Mouse (Mus musculus) hindbrain, embryonic 10.5 days (tissue): ENCODE data around the gene Tnfaip8l2. TPM values are rescaled to one million over a fixed set of nuclear protein-coding genes. Genes with fewer than 3 reads are reported as not detected.

Experiments
- DNase-seq: peaks from one replicate; pipeline ENCODE4 v3.0.0-alpha.2; 2017; ENCODE audit warnings: low spot score
- H3K27ac ChIP-seq: fragments of 300-500 bp; sonication (generic); 2 replicates; pipeline ENCODE4 v1.5.1; 2016; ENCODE audit warnings: mild to moderate bottlenecking, moderate library complexity
- H3K27me3 ChIP-seq: fragments of 300-500 bp; sonication (generic); 2 replicates; pipeline ENCODE4 v1.6.1; 2016; ENCODE audit warnings: mild to moderate bottlenecking; ENCODE audit not compliant: poor library complexity, insufficient read depth, severe bottlenecking
- H3K36me3 ChIP-seq: fragments of 300-500 bp; sonication (generic); 2 replicates; pipeline ENCODE4 v1.6.1; 2016; ENCODE audit warnings: mild to moderate bottlenecking, moderate library complexity
- H3K4me1 ChIP-seq: fragments of 300-500 bp; sonication (generic); replicated peaks from 2 replicates; pipeline ENCODE4 v1.6.1; 2016; ENCODE audit warnings: mild to moderate bottlenecking
- H3K4me3 ChIP-seq: fragments of 300-500 bp; sonication (generic); 2 replicates; pipeline ENCODE4 v1.5.1; 2016; ENCODE audit warnings: mild to moderate bottlenecking, moderate library complexity
- H3K9me3 ChIP-seq: fragments of 300-500 bp; sonication (generic); 2 replicates; pipeline ENCODE4 v1.6.1; 2016; ENCODE audit warnings: mild to moderate bottlenecking, moderate library complexity
- WGBS: fragments of 180-500 bp; shearing (Covaris S2); methylation state at CpG from one replicate; pipeline ENCODE4 v1.1.7; 2016; 5-methylcytosine and 5-hydroxymethylcytosine counted together
- polyA plus RNA-seq: library from polyadenylated mRNA; unstranded; fragments of >200 nt; fragmentation: Nextera tagmentation; extraction: Ambion mirVana; gene quantifications from 2 replicates; pipeline ENCODE4 v1.2.1, GENCODE M21; 2016

Gene Tnfaip8l2
- polyA plus RNA-seq, 1 experiment from 2014 or later = 2.9 TPM

DNA sequence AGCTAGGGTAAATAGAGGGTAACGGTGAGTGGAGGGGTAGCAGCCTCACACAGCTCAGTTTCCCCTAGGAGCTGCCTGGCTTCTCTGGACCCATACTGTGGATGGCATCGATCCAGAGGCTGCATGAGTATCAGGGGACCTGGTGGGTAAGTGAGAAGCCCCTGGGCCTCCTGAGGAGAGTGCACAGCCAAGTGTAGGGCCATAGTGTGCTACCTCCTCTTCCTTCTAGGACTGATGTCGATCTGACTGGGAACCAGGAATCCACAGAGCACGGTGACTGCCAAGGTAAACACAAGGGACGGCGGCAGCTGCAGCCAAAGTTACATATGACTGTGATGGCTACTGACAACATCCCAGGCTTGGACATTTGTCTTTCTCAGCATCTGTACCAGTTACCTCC lies 28.9 kb upstream of the Tnfaip8l2 start:
- peaks cover 72% of the 10 kb centered on the region for H3K27me3 ChIP-seq
- 86% methylated on average over 6 of the region's 6 CpGs for WGBS
- no peak overlapping the region for H3K27ac ChIP-seq
- no peaks in the 10 kb centered on the region for H3K9me3 ChIP-seq
- DNase-seq = no peak
- peaks cover 21% of the 10 kb centered on the region for H3K4me1 ChIP-seq
- H3K36me3 ChIP-seq = peaks cover 76% of the 10 kb centered on the region
- H3K4me3 ChIP-seq = no peak overlapping the region

DNA sequence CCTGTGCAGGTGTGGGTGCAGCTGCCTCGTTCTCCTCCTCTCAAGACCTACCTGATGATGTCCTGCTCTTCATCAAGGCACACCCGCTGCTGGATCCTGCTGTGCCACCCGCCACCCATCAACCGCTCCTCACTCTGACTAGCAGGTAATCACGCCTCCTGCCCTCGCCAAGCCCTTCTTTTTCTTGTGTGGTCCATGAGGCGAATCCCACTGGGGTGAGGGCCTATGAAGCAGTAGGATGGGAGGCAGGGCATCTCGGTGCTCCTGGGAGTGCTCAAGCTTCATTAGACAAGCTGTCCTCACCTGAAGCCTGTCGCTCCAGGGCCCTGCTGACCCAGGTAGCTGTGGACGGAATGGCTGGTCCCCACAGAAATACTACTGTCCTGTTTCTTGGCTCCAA lies 27.8 kb upstream of the Tnfaip8l2 start:
- no peak for DNase-seq
- H3K4me1 ChIP-seq = peaks cover 21% of the 10 kb centered on the region
- peaks cover 87% of the 10 kb centered on the region for H3K36me3 ChIP-seq
- H3K27ac ChIP-seq = no peak overlapping the region
- H3K27me3 ChIP-seq = peaks cover 66% of the 10 kb centered on the region
- H3K4me3 ChIP-seq = no peak overlapping the region
- no peaks in the 10 kb centered on the region for H3K9me3 ChIP-seq
- 85% methylated on average over 10 of the region's 10 CpGs for WGBS

DNA sequence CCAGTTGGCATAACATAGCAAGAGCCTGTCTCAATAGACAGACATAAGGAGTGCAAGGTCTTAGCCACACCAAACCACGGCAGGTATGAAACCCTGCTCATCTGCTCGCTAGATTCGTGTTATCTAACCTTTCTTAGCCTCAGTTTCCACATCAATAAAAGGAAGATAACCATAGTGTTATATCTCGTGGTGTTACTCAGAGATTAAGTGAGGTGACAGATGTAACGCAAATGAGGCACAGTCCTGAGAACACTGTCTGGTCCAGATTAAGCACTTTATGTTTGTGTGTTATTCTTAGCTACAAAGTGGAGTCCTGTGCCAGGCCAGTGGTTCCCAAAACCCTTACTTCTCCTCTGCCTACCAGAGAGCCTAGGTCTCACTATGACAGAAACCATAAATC lies 22.7 kb upstream of the Tnfaip8l2 start:
- H3K36me3 ChIP-seq = peaks cover 66% of the 10 kb centered on the region

DNA sequence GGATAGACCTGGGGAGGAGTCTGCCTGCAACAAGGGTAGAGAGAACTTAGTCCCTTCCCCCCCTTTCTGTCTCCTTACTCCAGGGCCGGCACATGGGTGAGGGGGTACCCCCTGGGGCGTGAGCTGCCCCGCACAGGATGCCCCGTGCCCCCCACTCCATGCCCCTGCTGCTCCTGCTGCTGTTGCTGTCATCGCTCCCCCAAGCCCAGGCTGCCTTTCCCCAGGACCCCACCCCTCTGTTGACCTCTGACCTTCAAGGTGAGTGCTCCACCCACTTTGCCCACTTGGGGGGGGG lies 22.0 kb upstream of the Tnfaip8l2 start:
- WGBS = 74% methylated on average over 5 of the region's 5 CpGs
- Histone ChIP-seq H3K27ac (peak overlapping the region; percentile 60; the same call in 1 of the 2 replicates), H3K4me3 (peak overlapping the region; percentile 13; the same call in 1 of the 2 replicates), H3K9me3 (no peaks in the 10 kb centered on the region), H3K4me1 (peaks cover 44% of the 10 kb centered on the region), H3K27me3 (peaks cover 41% of the 10 kb centered on the region), H3K36me3 (peaks cover 59% of the 10 kb centered on the region)
- no peak for DNase-seq

More for the DNA sequence above, 22.7 kb upstream of the Tnfaip8l2 start:
- Histone ChIP-seq H3K9me3 (no peaks in the 10 kb centered on the region), H3K27ac (no peak overlapping the region), H3K4me3 (no peak overlapping the region), H3K4me1 (peaks cover 38% of the 10 kb centered on the region), H3K27me3 (peaks cover 42% of the 10 kb centered on the region)
- no peak for DNase-seq
- 86% methylated on average over 5 of the region's 5 CpGs for WGBS

DNA sequence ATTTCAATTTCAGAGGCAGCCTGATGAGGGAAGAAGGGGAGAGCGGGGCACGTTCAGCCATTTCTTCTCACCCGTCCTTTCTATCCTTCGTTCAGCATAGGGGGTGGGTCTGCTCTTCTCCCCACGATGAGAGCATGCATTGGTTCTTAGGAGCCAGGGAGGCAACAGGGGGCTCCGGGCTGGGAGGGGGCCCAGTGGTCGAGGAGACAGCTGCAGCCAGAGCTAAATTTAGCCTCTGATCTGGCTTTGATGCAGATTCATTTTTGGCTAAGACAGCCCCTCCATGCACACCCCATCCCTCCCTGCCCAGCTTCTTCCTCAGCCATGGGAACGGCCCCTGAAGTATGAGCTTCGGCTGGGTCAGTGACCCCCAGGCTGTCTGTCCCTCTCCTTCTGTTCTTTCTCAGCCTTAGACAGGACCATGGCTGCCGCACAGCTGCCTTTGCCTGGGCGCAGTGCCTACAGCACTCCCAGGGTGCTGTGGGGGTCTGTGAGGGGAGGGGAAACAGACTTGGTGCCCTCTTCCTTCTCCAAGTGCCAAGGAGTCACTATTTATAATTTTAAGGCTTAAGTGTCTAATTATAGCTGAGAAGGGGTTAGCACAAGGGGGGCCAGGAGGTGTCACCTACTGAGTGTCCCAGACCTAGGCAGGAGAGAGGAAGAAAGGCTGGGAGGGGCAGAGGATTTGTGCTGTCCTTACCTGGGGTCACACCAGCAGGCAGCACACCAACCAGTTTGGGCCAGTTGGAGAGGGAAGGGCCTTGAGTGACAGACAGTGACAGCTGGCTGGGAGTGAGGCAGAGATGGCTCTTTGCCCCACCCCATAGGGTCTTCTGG lies 21.5 kb upstream of the Tnfaip8l2 start:
- peaks cover 42% of the 10 kb centered on the region for H3K27me3 ChIP-seq
- peaks cover 44% of the 10 kb centered on the region for H3K4me1 ChIP-seq
- peaks cover 54% of the 10 kb centered on the region for H3K36me3 ChIP-seq
- peak overlapping the region; percentile 60 for H3K27ac ChIP-seq
- 58% methylated on average over 11 of the region's 11 CpGs for WGBS
- DNase-seq = no peak
- no peaks in the 10 kb centered on the region for H3K9me3 ChIP-seq
- H3K4me3 ChIP-seq = peak overlapping the region; percentile 85

DNA sequence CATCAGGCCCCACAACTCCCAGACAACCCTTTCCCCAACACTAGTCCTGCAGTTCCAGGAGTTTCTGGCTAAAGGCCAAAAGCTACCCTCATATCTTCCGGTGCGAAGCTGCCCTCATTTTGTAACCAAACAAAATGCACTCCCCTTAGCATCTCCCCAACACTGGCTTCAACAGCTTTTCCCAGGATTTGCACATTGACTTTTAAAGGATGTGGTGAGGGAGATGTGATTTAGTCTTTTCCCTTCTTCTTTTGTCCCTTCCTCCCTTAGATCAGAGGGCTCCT lies 20.1 kb upstream of the Tnfaip8l2 start:
- peaks cover 44% of the 10 kb centered on the region for H3K4me1 ChIP-seq
- H3K9me3 ChIP-seq = no peaks in the 10 kb centered on the region
- 53% methylated on average over 2 of the region's 2 CpGs for WGBS
- peaks cover 42% of the 10 kb centered on the region for H3K27me3 ChIP-seq
- no peak for DNase-seq
- H3K4me3 ChIP-seq = peak overlapping the region; percentile 85
- peak overlapping the region; percentile 91 for H3K27ac ChIP-seq
- H3K36me3 ChIP-seq = peaks cover 40% of the 10 kb centered on the region

DNA sequence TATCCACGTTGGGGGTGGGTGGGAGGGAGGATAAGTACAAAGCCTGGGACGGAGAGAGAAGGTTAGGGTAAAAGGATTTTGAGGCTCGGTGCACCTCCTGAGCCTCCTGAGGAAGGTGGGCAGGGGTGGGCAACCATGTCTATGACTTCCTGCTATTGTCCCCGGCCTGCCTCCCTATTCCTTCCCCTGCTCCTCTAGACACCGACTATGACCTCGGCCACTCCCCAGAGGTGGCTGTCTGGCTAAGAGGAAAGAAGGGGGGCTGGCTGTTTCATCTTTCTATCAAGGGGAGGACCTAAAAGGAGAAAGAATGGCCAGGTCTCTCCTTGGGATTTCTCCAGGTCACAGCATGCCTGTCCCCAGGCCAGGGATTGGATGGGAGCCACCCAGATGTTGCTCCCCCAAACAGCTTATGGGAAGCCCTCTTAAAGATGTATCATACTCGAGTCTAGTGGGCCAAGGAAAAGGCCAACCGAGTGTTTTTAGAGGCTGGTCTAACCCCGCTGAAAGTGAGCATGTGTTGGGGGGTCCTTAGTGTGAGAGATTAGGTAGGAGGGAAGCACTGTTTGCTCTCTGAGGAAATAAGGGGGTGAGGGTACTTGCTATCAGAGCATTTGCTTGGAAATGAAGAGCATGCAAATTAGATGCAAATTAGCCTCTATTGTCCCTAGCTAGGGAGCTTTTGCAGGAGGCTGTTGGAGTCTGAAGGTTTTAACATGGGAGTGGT lies 19.6 kb upstream of the Tnfaip8l2 start:
- Histone ChIP-seq H3K4me3 (peak overlapping the region; percentile 85), H3K27me3 (peaks cover 42% of the 10 kb centered on the region), H3K36me3 (peaks cover 35% of the 10 kb centered on the region), H3K4me1 (peaks cover 44% of the 10 kb centered on the region), H3K9me3 (no peaks in the 10 kb centered on the region), H3K27ac (peak overlapping the region; percentile 91)
- peak; percentile 16 for DNase-seq
- 4% methylated on average over 9 of the region's 9 CpGs for WGBS

DNA sequence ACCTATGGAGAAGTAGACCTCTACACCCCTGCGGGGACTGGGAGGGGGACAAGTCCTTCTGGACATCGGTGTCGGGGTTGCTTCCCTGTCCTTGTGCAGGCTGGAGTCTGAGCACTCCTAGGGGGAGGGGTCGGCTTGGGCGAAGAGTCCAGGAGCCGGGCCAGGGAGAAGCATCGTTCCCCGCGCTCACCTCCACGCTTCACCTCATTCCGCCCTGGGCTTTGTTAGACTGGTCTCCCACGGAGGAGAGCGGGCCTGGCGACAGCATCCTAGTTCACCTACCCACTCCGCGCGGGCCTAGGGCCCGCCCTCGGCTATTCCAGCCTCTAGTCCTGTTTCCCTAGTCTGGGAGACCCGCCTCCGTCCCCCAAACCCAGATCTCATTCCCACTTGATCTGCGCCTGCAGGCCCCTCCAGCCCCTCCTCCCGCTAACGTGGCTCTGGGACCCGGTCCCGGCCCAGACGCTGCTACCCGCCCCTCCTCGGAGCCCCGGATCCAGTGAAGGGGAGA lies 18.9 kb upstream of the Tnfaip8l2 start:
- peak; percentile 49 for DNase-seq
- Histone ChIP-seq H3K4me3 (peak overlapping the region; percentile 85), H3K9me3 (no peaks in the 10 kb centered on the region), H3K4me1 (peaks cover 44% of the 10 kb centered on the region), H3K36me3 (peaks cover 28% of the 10 kb centered on the region), H3K27ac (peak overlapping the region; percentile 91), H3K27me3 (peaks cover 42% of the 10 kb centered on the region)
- WGBS = 1% methylated on average over 30 of the region's 30 CpGs

DNA sequence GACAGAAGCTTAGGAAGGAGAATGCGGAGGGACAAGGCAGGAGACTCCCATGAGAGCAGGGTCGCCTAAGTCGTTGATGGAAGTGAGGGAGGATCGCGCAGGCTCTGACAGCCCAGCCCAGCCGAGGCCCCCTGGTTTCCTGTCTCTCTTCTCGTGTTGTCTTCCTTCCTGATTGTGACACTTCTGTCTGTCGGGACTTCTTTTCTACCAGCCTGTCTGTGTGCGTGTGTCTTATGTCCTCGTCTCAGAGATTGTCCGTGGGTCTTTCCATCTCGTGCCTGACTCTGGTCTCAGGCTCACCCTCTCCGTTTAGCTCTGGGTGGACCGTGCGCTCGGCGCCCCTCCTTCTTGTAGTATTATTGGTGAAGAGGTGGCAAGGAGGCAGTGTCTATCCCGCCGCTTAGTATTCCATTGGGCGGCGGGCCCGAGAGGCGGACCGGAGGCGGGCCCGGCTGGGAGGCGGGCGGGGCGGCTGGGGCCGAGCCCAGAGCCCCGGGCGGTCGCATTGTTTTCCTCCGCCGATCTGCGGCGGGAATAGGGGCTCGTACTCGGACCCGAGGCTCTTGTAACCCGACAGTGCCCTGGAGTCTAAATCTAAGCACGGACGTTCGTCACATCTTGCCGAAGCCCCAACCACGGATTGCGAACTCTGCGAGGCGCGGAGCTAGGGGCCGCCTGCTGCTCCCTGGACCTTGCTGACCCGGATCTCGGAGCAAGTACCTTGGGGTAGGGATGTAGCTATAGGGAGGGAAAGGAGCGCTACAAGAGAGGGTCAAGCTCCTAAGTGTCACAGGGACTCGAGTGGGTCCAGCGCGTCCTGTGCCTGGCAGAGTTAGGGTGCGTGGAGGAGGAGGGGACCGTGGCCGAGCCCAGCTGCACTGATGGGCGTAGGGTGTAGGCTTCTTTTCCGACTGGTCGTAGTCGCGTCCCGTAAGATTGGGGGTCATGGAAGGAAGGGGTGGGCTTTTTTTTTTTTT lies 18.1 kb upstream of the Tnfaip8l2 start, which contains the start of gene Sema6c:
TSS of gene Sema6c (plus strand) at position 471 of the 977 bp plus-strand sequence.
- Histone ChIP-seq H3K4me3 (peak within 1 kb of the TSS; percentile 85), H3K9me3 (no peaks in the 10 kb centered on the region), H3K27ac (peak within 1 kb of the TSS; percentile 91), H3K27me3 (peaks cover 42% of the 10 kb centered on the region), H3K36me3 (peaks cover 20% of the 10 kb centered on the region), H3K4me1 (peaks cover 44% of the 10 kb centered on the region)
- WGBS = under 1% methylated on average over 66 of the region's 66 CpGs
- DNase-seq = peak; percentile 90

DNA sequence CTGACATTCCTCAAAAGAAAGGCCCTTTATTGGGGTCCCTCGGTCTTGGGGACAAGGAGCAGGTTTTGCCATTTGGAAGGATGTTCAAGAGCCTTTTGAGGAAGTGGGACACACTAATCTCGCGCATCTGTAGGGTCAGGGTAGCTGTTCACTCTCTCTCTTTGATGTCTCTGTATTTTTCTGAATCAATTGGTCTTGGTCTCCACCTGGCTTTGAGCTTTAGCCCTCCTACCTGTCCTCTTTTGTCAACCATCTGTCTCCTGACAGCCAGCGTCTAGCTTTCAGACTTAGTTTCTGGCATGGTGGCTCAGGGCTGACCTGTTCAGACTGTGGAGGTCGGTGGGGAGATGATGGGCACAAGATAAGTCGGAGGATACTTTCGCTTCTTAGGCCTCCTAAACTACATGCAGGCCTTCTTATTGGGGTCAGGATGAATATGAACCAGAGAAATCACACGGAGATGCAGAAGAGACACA lies 17.4 kb upstream of the Tnfaip8l2 start:
- no peak for DNase-seq
- Histone ChIP-seq H3K27me3 (peaks cover 42% of the 10 kb centered on the region), H3K36me3 (peaks cover 13% of the 10 kb centered on the region), H3K4me3 (peak overlapping the region; percentile 85), H3K4me1 (peaks cover 44% of the 10 kb centered on the region), H3K9me3 (no peaks in the 10 kb centered on the region), H3K27ac (peak overlapping the region; percentile 91; the same call in 1 of the 2 replicates)
- 16% methylated on average over 8 of the region's 8 CpGs for WGBS

DNA sequence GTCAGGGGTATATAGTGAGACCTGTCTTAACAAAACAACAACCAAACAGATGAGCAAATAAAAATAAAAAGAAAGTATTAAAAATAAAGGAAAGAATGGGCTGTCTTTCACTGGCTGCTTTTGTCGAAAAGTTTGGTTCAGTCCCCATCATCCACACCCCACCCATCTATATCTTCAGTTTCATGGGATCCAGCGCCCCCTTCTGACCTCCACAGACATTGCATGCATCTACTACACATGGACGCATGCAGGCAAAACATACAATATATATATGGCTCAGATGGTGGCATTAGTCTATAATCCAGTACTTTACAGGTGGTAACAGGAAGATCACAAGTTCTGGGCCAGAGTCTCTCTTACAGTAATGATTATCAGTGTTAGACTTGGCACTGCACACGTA lies 11.7 kb upstream of the Tnfaip8l2 start:
- Histone ChIP-seq H3K4me3 (no peak overlapping the region), H3K27ac (no peak overlapping the region), H3K36me3 (no peaks in the 10 kb centered on the region), H3K9me3 (no peaks in the 10 kb centered on the region), H3K4me1 (peaks cover 3% of the 10 kb centered on the region; the same call in 1 of the 2 replicates), H3K27me3 (peaks cover 7% of the 10 kb centered on the region)
- WGBS = 55% methylated on average over 4 of the region's 4 CpGs
- DNase-seq = no peak

DNA sequence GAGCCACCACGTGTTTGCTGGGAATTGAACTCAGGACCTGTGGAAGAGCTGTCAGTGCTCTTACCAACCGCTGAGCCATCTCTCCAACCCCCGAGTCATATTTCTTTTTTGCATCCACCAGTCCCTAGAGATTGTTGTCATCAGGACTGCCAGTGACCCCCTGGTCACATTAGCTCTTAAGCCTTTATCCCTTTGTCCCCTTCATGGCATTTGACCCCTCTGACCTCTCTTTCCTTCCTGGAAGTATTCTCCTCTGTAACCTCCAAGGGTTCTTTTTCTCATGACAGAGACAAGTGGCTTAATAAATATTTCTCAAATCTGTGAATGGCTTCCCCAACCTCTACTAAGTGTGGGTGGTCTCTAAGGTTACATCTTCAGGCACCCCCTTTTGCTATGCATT lies 5.8 kb upstream of the Tnfaip8l2 start:
- no peaks in the 10 kb centered on the region for H3K27me3 ChIP-seq
- no peak for DNase-seq
- 47% methylated on average over 3 of the region's 3 CpGs for WGBS
- no peak overlapping the region for H3K27ac ChIP-seq
- no peaks in the 10 kb centered on the region for H3K36me3 ChIP-seq
- H3K9me3 ChIP-seq = no peaks in the 10 kb centered on the region
- no peak overlapping the region for H3K4me3 ChIP-seq
- peaks cover 3% of the 10 kb centered on the region; the same call in 1 of the 2 replicates for H3K4me1 ChIP-seq
